Mouse (Mus musculus) ES-Bruce4 (cell line): ENCODE data around the gene Slc22a23. TPM values are rescaled to one million over a fixed set of nuclear protein-coding genes. Genes with fewer than 3 reads are reported as not detected.

Experiments
- H3K27ac ChIP-seq: 2 replicates; pipeline ENCODE4 v1.5.1; 2012; ENCODE audit warnings: low read length, inconsistent platforms; ENCODE audit not compliant: insufficient read depth
- H3K27me3 ChIP-seq: 2 replicates; pipeline ENCODE4 v1.6.1; 2012; ENCODE audit warnings: mild to moderate bottlenecking, low read length, inconsistent platforms; ENCODE audit not compliant: control insufficient read depth, poor library complexity, insufficient read depth, severe bottlenecking
- H3K36me3 ChIP-seq: 2 replicates; pipeline ENCODE4 v1.6.1; 2012; ENCODE audit warnings: inconsistent platforms, mild to moderate bottlenecking, low read length, moderate library complexity; ENCODE audit not compliant: control insufficient read depth, poor library complexity, insufficient read depth, severe bottlenecking
- H3K4me1 ChIP-seq: one replicate; pipeline ENCODE4 v1.8.1; 2011; ENCODE audit warnings: low read length; ENCODE audit not compliant: control insufficient read depth, insufficient read depth
- H3K4me3 ChIP-seq: 2 replicates; pipeline ENCODE4 v1.5.1; 2011; ENCODE audit warnings: low read depth, mild to moderate bottlenecking, low read length
- H3K9ac ChIP-seq: 2 replicates; pipeline ENCODE4 v1.6.1; 2012; ENCODE audit warnings: low read depth, mild to moderate bottlenecking, inconsistent platforms; ENCODE audit not compliant: poor library complexity, severe bottlenecking
- H3K9me3 ChIP-seq: replicated peaks from 2 replicates; pipeline ENCODE4 v1.6.1; 2012; ENCODE audit warnings: mild to moderate bottlenecking, low read length, inconsistent platforms; ENCODE audit not compliant: control insufficient read depth, poor library complexity, insufficient read depth, severe bottlenecking
- CTCF ChIP-seq: IDR thresholded peaks from one replicate; pipeline ENCODE4 v1.8.1; 2011; ENCODE audit warnings: low read depth, low read length
- EP300 ChIP-seq: IDR thresholded peaks from 2 replicates; pipeline ENCODE4 v1.6.1; 2011; ENCODE audit warnings: low read depth, low read length; ENCODE audit not compliant: insufficient read depth
- POLR2A ChIP-seq: IDR thresholded peaks from one replicate; pipeline ENCODE4 v1.8.1; 2011; ENCODE audit warnings: low read length; ENCODE audit not compliant: insufficient read depth
- polyA plus RNA-seq: library from polyadenylated mRNA; stranded (reverse); fragments of >200 nt; gene quantifications from 2 replicates; pipeline ENCODE4 v1.2.4, GENCODE M21; 2011; ENCODE audit warnings: low read depth; ENCODE audit not compliant: missing spikeins, insufficient read depth, insufficient read length

The Slc22a23 gene
- polyA plus RNA-seq, 1 experiment, result 18.4 TPM

- no peaks in the 10 kb centered on the region for H3K9me3 ChIP-seq
These were observed 30.2 kb upstream of the Slc22a23 start for GRCm38 (mm10) chr13:34375145-34375544.

GRCm38 (mm10) chr13:34372870-34373478, 28.0 kb upstream of the Slc22a23 start:
- Histone ChIP-seq H3K27ac (no peak overlapping the region), H3K4me1 (no peaks in the 10 kb centered on the region), H3K4me3 (no peak overlapping the region), H3K9ac (no peak overlapping the region), H3K9me3 (no peaks in the 10 kb centered on the region), H3K36me3 (no peaks in the 10 kb centered on the region), H3K27me3 (no peaks in the 10 kb centered on the region)
- TF ChIP-seq POLR2A (no peak), CTCF (no peak), EP300 (no peak)

More at GRCm38 (mm10) chr13:34375145-34375544, 30.2 kb upstream of the Slc22a23 start:
- Histone ChIP-seq H3K4me3 (no peak overlapping the region), H3K4me1 (no peaks in the 10 kb centered on the region), H3K36me3 (no peaks in the 10 kb centered on the region), H3K27ac (no peak overlapping the region), H3K9ac (no peak overlapping the region), H3K27me3 (no peaks in the 10 kb centered on the region)
- TF ChIP-seq POLR2A, result no peak
- TF ChIP-seq EP300, result no peak
- TF ChIP-seq CTCF, result no peak

- no peak overlapping the region for H3K4me3 ChIP-seq
- no peaks in the 10 kb centered on the region for H3K4me1 ChIP-seq
- no peaks in the 10 kb centered on the region for H3K36me3 ChIP-seq
- no peaks in the 10 kb centered on the region for H3K27me3 ChIP-seq
- H3K27ac ChIP-seq, result no peak overlapping the region
- H3K9me3 ChIP-seq, result no peaks in the 10 kb centered on the region
- no peak for TF ChIP-seq EP300
- no peak for TF ChIP-seq CTCF
- TF ChIP-seq POLR2A, result no peak
- H3K9ac ChIP-seq, result no peak overlapping the region
These were observed 27.2 kb upstream of the Slc22a23 start for GRCm38 (mm10) chr13:34371951-34372869.

GRCm38 (mm10) chr13:34370281-34370825, 25.4 kb upstream of the Slc22a23 start:
- TF ChIP-seq POLR2A (no peak), EP300 (no peak), CTCF (no peak)
- Histone ChIP-seq H3K4me1 (no peaks in the 10 kb centered on the region), H3K36me3 (no peaks in the 10 kb centered on the region), H3K27ac (no peak overlapping the region), H3K9me3 (no peaks in the 10 kb centered on the region), H3K4me3 (no peak overlapping the region), H3K9ac (no peak overlapping the region), H3K27me3 (no peaks in the 10 kb centered on the region)

GRCm38 (mm10) chr13:34365226-34365625, 20.2 kb upstream of the Slc22a23 start:
- Histone ChIP-seq H3K27ac (no peak overlapping the region), H3K9ac (no peak overlapping the region), H3K27me3 (no peaks in the 10 kb centered on the region; the same call in 1 of the 2 replicates), H3K4me3 (no peak overlapping the region), H3K9me3 (no peaks in the 10 kb centered on the region), H3K4me1 (no peaks in the 10 kb centered on the region), H3K36me3 (no peaks in the 10 kb centered on the region)
- no peak for TF ChIP-seq EP300
- TF ChIP-seq POLR2A, result no peak
- TF ChIP-seq CTCF, result no peak

GRCm38 (mm10) chr13:34355656-34356055, 10.7 kb upstream of the Slc22a23 start:
- Histone ChIP-seq H3K36me3 (no peaks in the 10 kb centered on the region), H3K9ac (no peak overlapping the region), H3K4me3 (no peak overlapping the region), H3K27ac (no peak overlapping the region), H3K9me3 (no peaks in the 10 kb centered on the region), H3K27me3 (no peaks in the 10 kb centered on the region), H3K4me1 (no peaks in the 10 kb centered on the region)
- TF ChIP-seq POLR2A (no peak), EP300 (no peak), CTCF (no peak)
